Mouse (Mus musculus) heart, postnatal 4 days (tissue): ENCODE results near the gene Akap2. TPM values are rescaled to one million over a fixed set of nuclear protein-coding genes. Genes with fewer than 3 reads are reported as not detected.

ENCODE experiments used
- DNase-seq: peaks from one replicate; pipeline ENCODE4 v3.0.0; 2021
- total RNA-seq, 2 experiments: library from RNA; stranded (reverse); gene quantifications; 2 replicates each; pipeline ENCODE4 v1.2.3; 2021

Akap2 gene
- total RNA-seq, 2 experiments from 2014 or later: 160 TPM

DNA sequence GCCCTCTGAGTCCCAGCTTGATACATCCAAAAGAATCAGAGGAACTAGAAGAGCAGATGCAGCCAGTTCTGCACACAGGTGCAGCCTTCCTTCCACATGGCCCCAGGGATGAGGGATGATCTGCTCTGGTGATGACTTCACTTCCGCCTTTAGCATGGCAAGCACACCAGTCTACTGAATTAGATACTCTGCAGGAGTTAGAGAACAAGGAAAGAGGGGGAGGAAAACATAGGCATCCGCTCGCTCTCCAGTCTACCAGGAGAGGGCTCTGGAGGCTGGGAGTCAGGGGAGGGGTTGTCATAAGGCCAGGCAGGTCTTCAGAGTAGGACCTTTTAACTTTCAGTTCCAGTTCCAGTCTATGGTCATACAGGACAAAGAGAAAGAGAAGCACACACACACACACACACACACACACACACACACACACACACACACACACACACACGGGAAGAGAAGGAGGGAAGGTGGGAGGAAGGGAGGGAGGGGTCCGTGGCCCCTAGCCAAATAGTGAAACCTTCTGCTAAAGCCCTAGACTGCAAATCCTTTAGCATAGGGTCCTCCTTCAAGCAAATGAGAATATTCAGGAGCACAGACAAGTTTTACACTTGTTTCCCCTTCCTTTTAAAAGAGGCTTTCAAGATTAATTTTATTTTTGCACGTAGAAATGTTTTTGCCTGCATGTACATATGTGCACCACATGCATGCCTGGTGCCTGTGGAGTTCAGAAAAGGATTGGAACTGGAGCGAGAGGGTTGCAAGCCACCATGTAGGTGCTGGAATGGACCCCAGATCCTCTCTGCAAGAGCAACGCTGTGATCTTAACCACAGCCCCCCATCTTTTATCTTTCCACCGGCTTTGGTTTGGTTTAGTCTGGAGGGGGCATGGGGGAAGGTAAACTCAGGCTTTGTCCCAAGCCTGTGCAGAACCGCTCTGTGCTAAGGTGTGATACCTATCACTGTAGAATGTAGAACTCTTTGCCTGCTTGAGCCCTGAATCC is 197.0 kb downstream of the Akap2 start:
- no peak for DNase-seq

DNA sequence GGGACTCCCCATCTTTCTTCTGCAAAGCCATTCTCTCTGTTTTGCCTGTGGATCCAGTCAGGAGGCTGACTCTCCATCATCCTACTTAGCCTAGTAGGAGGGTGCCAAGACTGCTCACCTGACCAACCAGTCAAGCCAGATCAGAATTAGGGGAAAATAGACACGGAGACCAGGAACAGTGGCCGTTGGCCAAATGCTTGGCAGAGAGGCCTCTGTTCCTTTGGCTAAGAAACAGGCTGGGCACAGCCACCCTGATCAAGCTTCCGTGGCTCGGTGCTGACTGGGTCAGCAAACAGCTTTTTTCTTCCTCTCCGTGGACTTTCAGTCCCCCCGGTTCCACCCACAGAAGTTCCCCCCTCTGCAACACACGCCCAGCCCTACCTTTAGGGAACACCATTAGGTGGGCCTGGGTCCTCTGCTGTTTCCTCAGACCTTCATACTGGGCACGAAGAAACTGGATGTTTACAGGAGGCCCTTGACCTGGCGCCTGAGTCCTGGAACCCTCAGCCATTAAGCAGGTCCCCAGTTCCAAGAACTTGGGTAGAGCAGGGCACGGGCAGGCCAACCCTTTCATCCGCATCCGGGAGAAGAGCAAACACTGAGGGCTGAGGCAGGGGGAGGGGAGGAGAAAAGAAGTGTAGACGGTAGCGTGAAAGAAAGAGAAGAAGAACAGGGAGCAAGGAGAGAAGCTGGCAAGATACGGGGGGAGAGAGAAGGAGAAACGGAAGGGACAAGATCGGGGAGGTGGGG is 197.9 kb downstream of the Akap2 start:
- peak; percentile 49 for DNase-seq

DNA sequence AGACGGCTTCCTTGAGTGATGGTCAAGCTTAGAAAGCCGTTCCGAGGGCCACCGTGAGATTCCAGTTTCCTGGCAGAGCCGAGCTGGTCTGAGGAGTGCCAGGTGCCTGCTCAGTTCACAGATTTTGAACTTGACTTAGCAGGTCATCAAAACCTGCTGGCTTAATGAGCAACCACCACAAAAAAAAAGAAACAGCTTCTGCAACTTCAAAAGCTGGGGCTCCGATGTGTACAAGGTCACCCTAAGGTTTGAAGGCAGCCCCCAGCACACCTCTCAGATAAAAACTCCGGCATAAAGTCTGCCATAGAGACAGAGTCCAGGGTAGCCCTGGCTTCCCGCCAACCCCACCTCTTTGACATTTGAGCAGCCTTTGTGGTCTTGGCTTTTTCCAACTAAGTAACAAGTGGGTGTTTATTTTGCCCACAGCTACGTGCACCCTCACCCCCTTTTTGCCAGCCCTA is 198.8 kb downstream of the Akap2 start, which contains the start of gene D630039A03Rik:
Gene D630039A03Rik (minus strand): TSS at position 97 of the 461 bp plus-strand sequence.
- peak; percentile 36 for DNase-seq

DNA sequence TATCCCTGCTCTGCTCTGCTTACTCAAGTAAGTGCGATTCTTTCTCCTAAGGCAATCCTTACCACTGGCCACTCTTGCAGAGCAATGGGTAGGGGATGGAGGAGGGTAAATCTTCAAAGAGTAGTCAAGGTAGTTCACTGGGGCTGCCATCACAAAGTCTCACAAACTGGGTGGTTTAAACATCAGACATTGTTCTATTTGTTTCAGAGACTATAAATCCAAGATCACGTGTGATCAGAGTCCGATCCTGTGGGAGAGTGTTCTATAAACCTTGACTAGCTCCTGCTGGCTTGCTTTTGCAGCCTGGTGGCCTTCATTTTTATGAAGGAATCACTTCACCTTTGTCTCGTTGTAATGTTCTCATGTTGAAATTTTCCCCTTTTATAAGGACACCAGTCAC is 199.3 kb downstream of the Akap2 start:
- no peak for DNase-seq

DNA sequence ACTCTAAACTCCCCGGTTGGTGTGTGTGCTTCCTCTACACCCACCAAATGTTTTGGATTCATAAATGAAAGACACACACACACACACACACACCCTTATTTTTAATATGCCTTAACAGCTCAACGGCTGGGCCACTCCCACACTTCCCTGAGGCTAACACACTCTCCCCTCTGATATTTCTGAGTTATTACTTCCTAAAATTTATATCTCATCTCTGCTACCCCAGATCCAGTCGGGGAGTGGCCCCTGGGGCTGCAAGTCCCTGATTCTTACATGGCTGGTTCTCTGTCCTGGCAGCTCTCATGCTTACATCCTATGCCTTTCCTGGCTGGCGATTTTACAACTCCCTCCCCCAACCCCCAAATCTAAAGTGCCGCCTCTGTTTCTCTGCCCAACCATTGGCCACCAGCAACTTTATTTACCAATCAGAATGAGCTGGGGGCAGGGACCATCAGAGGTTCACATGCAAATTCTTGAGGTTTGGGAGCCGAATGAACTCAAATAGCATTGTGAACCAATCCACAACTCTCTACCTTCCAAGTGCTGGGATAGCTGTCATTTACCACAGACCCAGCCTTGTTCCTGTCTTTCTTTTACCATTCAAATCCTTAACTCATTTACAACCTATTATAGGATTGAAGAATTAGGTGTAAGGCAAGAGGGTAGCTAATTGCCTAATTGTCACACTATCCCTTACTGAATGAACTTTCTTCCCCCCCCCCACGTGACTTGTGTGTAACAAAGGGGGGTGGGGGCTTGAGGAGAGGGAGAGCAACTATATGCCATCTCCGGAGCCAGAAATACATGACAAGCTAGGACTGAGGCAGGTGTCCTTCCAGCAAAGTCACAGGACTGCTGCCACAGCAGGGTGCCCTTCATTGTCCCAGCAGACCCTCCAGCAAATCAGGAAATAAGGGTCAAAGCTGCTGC is 202.3 kb downstream of the Akap2 start:
- DNase-seq: no peak

DNA sequence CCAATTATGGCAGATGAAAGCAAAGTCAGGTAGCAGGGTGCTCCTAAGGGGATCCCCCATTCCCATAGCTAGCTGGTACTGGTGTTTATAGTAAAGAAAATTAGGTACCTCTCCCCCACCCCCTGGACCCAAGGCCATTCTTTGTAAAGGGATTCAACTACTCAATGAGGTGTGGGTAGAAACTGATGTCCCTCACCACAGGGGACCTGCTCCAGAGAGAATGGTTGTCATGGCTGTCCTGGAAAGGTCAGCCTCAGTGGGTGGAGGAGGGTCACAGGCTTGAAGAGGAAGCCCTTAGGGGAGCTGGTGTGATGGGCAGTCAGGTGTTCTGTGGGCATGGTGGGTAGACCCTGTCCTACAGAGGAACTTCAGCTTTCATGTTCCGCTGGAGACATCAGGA is 203.1 kb downstream of the Akap2 start:
- DNase-seq: no peak

DNA sequence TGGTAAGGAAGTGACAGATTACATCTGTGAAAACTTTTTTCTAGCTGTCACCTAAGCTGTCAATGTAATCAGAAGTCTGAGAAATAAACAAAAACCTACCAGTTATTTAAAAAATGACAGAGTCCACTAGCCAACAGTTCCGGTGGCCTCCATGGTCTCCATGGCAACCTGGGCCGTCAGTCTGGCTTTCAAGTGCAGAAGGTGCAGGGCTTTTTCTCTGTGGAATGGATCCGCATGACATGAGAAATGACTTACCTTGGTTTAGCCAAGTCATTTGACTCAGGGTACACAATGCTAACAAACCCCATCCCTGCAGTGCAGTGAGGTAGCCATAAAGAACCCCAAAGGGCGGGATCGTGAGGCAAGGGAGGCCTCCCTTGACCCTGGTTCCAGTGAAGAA is 204.7 kb downstream of the Akap2 start:
- DNase-seq: no peak

DNA sequence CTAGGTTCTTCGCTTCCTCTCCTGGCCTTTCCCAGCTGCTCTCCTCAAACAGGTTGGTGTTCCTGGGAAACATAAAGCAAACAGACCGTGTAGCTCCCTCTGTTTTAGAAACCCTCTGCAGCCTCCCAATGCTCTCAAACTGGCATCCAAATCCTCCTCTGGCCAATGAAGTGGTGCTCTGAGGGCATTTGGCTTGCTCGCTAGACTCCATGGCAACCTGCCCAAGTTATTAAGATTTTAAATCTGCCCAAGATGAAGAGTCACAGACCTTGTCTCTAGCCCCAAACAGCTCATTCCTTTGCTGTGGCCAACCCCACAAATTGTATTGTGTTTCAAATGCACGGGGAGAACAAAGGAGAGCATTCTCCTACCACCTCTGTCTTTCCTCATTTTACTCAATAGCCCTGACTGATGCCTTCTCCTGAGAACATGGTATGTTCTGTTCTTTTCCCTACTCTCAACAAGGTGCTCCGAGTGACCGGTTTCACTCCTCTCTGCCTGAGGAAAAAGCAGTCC is 207.2 kb downstream of the Akap2 start:
- no peak for DNase-seq

DNA sequence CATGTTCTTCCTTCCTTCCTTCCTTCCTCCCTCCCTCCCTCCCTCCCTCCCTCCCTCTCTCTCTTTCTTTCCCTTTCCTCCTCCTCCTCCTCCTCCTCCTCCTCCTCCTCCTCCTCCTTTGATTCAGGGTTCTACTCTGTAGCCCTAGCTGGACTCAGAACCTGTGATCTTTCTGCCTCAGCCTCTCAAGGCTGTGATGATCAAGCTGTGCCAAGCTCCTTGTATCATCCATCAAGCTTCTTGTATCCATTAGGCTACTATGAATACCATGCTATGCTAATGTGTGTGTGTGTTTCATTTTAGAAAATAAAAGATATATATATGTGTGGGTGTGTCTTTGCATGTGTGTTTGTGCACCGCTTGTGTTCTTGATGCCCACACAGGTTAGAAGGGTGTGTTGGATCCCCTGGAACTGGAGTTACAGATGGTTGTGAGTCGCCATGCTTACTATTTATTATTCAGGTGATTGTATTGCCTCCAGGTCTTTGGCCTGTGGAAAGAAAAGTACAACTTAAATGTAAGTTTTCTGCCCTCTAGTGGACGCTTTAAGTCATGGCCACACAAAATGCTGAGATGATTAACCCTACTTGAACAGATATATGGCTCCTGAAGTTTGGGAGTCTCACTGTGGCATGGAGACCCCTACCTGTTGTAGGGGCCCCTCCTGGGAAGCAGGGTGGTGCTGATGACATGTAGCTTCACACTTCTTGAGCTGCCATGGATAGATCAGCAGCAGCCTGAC is 210.2 kb downstream of the Akap2 start:
- peak; percentile 14 for DNase-seq

DNA sequence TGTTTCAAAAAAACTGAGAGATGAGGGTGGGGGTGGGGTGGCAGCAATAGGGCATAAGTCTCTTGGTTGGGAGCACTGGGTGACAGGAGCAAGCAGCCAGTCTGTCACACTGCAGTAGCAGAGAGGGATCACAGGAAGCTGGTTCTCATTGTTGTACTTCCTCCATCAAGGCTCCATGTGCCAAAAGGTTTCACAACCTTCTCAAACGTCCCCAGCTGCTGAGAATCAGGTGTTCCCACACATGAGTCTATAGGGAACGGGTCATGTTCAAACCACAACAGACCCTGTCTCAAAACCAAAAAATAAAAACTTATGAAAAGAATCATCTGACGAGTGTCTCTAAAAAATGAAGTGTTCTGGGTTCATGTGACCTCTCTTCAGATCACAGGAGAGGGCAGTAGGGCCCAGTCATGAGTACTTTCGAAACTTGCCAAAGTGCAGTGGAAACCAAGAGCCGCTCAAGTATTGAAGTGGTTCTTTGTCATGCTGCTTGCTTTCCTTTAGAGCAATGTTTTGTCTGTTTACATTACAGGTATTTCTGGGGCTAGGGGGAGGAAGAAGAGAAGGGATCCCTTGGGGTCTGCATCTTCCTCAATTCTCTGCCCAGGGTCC is 213.2 kb downstream of the Akap2 start:
- DNase-seq: no peak

DNA sequence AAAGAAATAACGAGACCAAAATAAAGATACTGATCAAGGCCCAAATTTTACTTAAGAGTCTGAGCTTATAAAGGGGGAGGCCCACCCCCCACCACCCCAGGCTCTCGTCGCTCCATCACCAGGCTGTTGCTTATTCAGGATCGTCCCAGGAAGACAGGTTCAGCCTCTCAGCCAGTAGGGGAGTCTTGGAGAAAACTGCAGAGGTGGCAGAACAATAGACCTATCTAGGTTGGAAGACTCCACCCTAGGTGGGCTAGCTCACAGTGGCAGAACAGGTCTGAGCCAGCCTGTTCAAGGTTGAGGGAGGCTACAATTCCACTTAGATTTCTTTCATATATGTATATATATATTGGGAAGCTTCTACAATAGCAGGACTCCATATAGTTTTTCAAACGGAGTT is 216.7 kb downstream of the Akap2 start:
- no peak for DNase-seq

DNA sequence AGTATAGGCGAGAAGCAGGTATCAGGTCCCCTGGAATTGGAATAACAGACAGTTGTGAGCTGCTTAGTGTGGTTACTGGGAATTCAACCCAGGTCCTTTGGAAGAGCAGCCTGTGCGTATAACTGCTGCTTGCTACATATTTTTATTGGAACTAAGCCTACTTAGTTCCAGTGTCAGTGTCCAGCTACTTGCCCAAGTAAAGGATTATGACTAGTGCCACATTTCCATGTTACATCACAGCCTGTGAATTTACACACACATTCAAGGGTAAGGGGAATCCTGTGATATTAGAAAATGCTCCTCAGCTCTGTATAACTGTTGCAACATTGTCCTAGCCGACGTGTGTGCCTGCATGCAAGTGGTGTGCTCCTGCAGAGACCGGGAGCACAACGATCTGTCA is 219.8 kb downstream of the Akap2 start:
- DNase-seq: no peak

DNA sequence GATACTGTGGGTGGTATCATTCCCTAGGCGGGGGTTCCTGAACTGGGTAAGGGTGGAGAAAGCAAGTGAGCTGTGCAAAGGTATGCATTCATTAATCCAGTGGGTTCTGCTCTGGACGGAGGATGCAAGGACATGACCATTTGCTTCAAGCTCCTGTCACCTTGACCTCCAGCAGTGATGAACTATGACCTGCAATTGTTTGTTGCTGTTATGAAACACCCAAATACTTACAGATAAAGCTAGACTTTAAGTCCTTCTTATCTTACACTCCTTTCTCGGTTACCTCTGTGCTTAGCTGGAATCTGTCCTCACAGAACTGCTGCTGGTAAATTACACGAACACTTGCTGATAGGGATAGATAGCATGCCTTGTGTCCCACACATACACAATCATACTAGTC is 223.2 kb downstream of the Akap2 start:
- DNase-seq: no peak

DNA sequence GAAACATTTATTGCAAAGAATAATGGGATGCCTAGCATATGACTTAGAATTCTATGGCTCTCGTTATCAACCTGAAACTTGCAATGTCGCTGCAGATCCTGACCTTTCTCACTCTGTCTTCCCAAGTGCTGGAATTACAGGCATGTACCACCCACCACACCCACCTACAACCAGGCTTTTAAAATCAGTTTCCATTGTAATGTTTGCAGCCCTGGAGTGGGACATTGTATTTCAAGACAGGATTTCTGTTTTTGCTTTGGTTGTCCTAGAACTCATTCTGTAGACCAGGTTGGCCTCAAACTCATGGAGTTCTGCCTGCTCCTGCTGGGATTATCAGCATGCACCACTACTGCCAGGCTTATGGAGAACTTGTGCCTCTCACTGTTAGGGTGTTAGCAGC is 225.4 kb downstream of the Akap2 start:
- DNase-seq: no peak

Other genes with a start within 250 kb of the Akap2 start
- 10 to 100 TPM; 73.5 to 80.4 TPM for gene Pakap, start 149.5 kb upstream of the Akap2 start, total RNA-seq
- gene D630039A03Rik, start 198.6 kb downstream of the Akap2 start, total RNA-seq: not detected
- 100 to 1,000 TPM; 182 to 189 TPM for gene Txn1, start 238.8 kb downstream of the Akap2 start, total RNA-seq